Mouse (Mus musculus): ENCODE measurements around the gene Podn. TPM values are rescaled to one million over a fixed set of nuclear protein-coding genes. Genes with fewer than 3 reads are reported as not detected.
"Not testable (repeated sequence)": the region's sequence is repeated elsewhere in the genome, so short reads cannot be mapped to it uniquely, and the experiment has no call there.

Gene Podn
- polyA plus RNA-seq, 1 experiment from 2014 or later, result 0.19 TPM

- H3K9ac ChIP-seq (ENCODE audit: low read length), result no peak overlapping the region
- H3K27me3 ChIP-seq (replicated peaks; ENCODE audit: control insufficient read depth, insufficient read depth, low read length), result no peaks in the 10 kb centered on the region
- H3K4me2 ChIP-seq (ENCODE audit: low read length), result no peak overlapping the region
- ATAC-seq (no peak), DNase-seq (ENCODE audit: low spot score) (no peak)
- no peak overlapping the region for H3K4me3 ChIP-seq (ENCODE audit: low read depth, low read length)
- H3K27ac ChIP-seq (ENCODE audit: low read depth, low read length), result no peak overlapping the region
- H3K36me3 ChIP-seq (ENCODE audit: control insufficient read depth, insufficient read depth, low read length), result no peaks in the 10 kb centered on the region
- H3K9me3 ChIP-seq (replicated peaks; ENCODE audit: control insufficient read depth, low read length), result no peaks in the 10 kb centered on the region
- WGBS, result 84% methylated on average over 6 of the region's 6 CpGs
- no peaks in the 10 kb centered on the region for H3K4me1 ChIP-seq (ENCODE audit: control insufficient read depth, insufficient read depth, low read length)
Measured at GRCm38 (mm10) chr4:108083032-108083735, 13.1 kb downstream of the Podn start.

GRCm38 (mm10) chr4:108082401-108082806, 13.8 kb downstream of the Podn start:
- DNase-seq (ENCODE audit: low spot score) (no peak), ATAC-seq (no peak)
- 89% methylated on average over 2 of the region's 2 CpGs for WGBS
- Histone ChIP-seq H3K27ac (ENCODE audit: low read depth, low read length) (no peak overlapping the region), H3K9ac (ENCODE audit: low read length) (no peak overlapping the region), H3K9me3 (replicated peaks; ENCODE audit: control insufficient read depth, low read length) (no peaks in the 10 kb centered on the region), H3K4me1 (ENCODE audit: control insufficient read depth, insufficient read depth, low read length) (no peaks in the 10 kb centered on the region), H3K4me2 (ENCODE audit: low read length) (no peak overlapping the region), H3K36me3 (ENCODE audit: control insufficient read depth, insufficient read depth, low read length) (no peaks in the 10 kb centered on the region), H3K27me3 (replicated peaks; ENCODE audit: control insufficient read depth, insufficient read depth, low read length) (no peaks in the 10 kb centered on the region), H3K4me3 (ENCODE audit: low read depth, low read length) (no peak overlapping the region)

GRCm38 (mm10) chr4:108080876-108081275, 15.4 kb downstream of the Podn start:
- Histone ChIP-seq H3K4me1 (ENCODE audit: control insufficient read depth, insufficient read depth, low read length) (no peaks in the 10 kb centered on the region), H3K9ac (ENCODE audit: low read length) (no peak overlapping the region), H3K36me3 (ENCODE audit: control insufficient read depth, insufficient read depth, low read length) (no peaks in the 10 kb centered on the region), H3K4me2 (ENCODE audit: low read length) (no peak overlapping the region), H3K9me3 (replicated peaks; ENCODE audit: control insufficient read depth, low read length) (no peaks in the 10 kb centered on the region), H3K27ac (ENCODE audit: low read depth, low read length) (no peak overlapping the region), H3K4me3 (ENCODE audit: low read depth, low read length) (no peak overlapping the region), H3K27me3 (replicated peaks; ENCODE audit: control insufficient read depth, insufficient read depth, low read length) (no peaks in the 10 kb centered on the region)
- no peak for ATAC-seq
- WGBS, result 74% methylated on average over 5 of the region's 5 CpGs
- no peak for DNase-seq (ENCODE audit: low spot score)

GRCm38 (mm10) chr4:108079762-108080161, 16.5 kb downstream of the Podn start:
- H3K27ac ChIP-seq (ENCODE audit: low read depth, low read length), result no peak overlapping the region
- no peak for DNase-seq (ENCODE audit: low spot score)
- H3K36me3 ChIP-seq (ENCODE audit: control insufficient read depth, insufficient read depth, low read length), result no peaks in the 10 kb centered on the region
- H3K9me3 ChIP-seq (replicated peaks; ENCODE audit: control insufficient read depth, low read length), result no peaks in the 10 kb centered on the region
- WGBS, result 25% methylated on average over 2 of the region's 2 CpGs
- no peaks in the 10 kb centered on the region for H3K27me3 ChIP-seq (replicated peaks; ENCODE audit: control insufficient read depth, insufficient read depth, low read length)
- no peak overlapping the region for H3K9ac ChIP-seq (ENCODE audit: low read length)
- no peak for ATAC-seq
- no peaks in the 10 kb centered on the region for H3K4me1 ChIP-seq (ENCODE audit: control insufficient read depth, insufficient read depth, low read length)
- no peak overlapping the region for H3K4me2 ChIP-seq (ENCODE audit: low read length)
- no peak overlapping the region for H3K4me3 ChIP-seq (ENCODE audit: low read depth, low read length)

- not testable (repeated sequence) for DNase-seq (ENCODE audit: low spot score); ATAC-seq; H3K4me1 ChIP-seq (ENCODE audit: control insufficient read depth, insufficient read depth, low read length); H3K4me2 ChIP-seq (ENCODE audit: low read length); H3K4me3 ChIP-seq (ENCODE audit: low read depth, low read length); H3K36me3 ChIP-seq (ENCODE audit: control insufficient read depth, insufficient read depth, low read length); H3K27ac ChIP-seq (ENCODE audit: low read depth, low read length); H3K9me3 ChIP-seq (replicated peaks; ENCODE audit: control insufficient read depth, low read length); H3K9ac ChIP-seq (ENCODE audit: low read length); H3K27me3 ChIP-seq (replicated peaks; ENCODE audit: control insufficient read depth, insufficient read depth, low read length)
- WGBS, result 84% methylated on average over 15 of the region's 15 CpGs
Measured at GRCm38 (mm10) chr4:108079191-108079590, 17.1 kb downstream of the Podn start.

- Histone ChIP-seq H3K9ac (ENCODE audit: low read length) (no peak overlapping the region), H3K27me3 (replicated peaks; ENCODE audit: control insufficient read depth, insufficient read depth, low read length) (no peaks in the 10 kb centered on the region), H3K4me2 (ENCODE audit: low read length) (no peak overlapping the region), H3K4me1 (ENCODE audit: control insufficient read depth, insufficient read depth, low read length) (no peaks in the 10 kb centered on the region), H3K36me3 (ENCODE audit: control insufficient read depth, insufficient read depth, low read length) (no peaks in the 10 kb centered on the region), H3K9me3 (replicated peaks; ENCODE audit: control insufficient read depth, low read length) (no peaks in the 10 kb centered on the region), H3K4me3 (ENCODE audit: low read depth, low read length) (no peak overlapping the region), H3K27ac (ENCODE audit: low read depth, low read length) (no peak overlapping the region)
- WGBS, result 88% methylated on average over 3 of the region's 3 CpGs
- ATAC-seq (no peak), DNase-seq (ENCODE audit: low spot score) (no peak)
Measured at GRCm38 (mm10) chr4:108077224-108077955, 18.9 kb downstream of the Podn start.

- DNase-seq (ENCODE audit: low spot score) (no peak), ATAC-seq (no peak)
- H3K9me3 ChIP-seq (replicated peaks; ENCODE audit: control insufficient read depth, low read length), result no peaks in the 10 kb centered on the region
- 87% methylated on average over 3 of the region's 3 CpGs for WGBS
- no peak overlapping the region for H3K4me3 ChIP-seq (ENCODE audit: low read depth, low read length)
- H3K4me1 ChIP-seq (ENCODE audit: control insufficient read depth, insufficient read depth, low read length), result 0 out of 2 replicates have a peak, but pooled peaks cover 5% of the 10 kb centered on the region
- H3K36me3 ChIP-seq (ENCODE audit: control insufficient read depth, insufficient read depth, low read length), result no peaks in the 10 kb centered on the region
- H3K4me2 ChIP-seq (ENCODE audit: low read length), result no peak overlapping the region
- no peak overlapping the region for H3K27ac ChIP-seq (ENCODE audit: low read depth, low read length)
- no peaks in the 10 kb centered on the region for H3K27me3 ChIP-seq (replicated peaks; ENCODE audit: control insufficient read depth, insufficient read depth, low read length)
- no peak overlapping the region for H3K9ac ChIP-seq (ENCODE audit: low read length)
Measured at GRCm38 (mm10) chr4:108074204-108074823, 21.9 kb downstream of the Podn start.

- Histone ChIP-seq H3K4me2 (ENCODE audit: low read length) (no peak overlapping the region), H3K9me3 (replicated peaks; ENCODE audit: control insufficient read depth, low read length) (no peaks in the 10 kb centered on the region), H3K36me3 (ENCODE audit: control insufficient read depth, insufficient read depth, low read length) (peaks cover 11% of the 10 kb centered on the region; the same call in 1 of the 2 replicates), H3K27me3 (replicated peaks; ENCODE audit: control insufficient read depth, insufficient read depth, low read length) (no peaks in the 10 kb centered on the region), H3K4me3 (ENCODE audit: low read depth, low read length) (no peak overlapping the region), H3K4me1 (ENCODE audit: control insufficient read depth, insufficient read depth, low read length) (0 out of 2 replicates have a peak, but pooled peaks cover 5% of the 10 kb centered on the region), H3K9ac (ENCODE audit: low read length) (no peak overlapping the region), H3K27ac (ENCODE audit: low read depth, low read length) (no peak overlapping the region)
- no peak for ATAC-seq
- DNase-seq (ENCODE audit: low spot score), result no peak
- WGBS, result 97% methylated on average over 3 of the region's 3 CpGs
Measured at GRCm38 (mm10) chr4:108072086-108072485, 24.2 kb downstream of the Podn start.

All from forebrain, embryonic 14.5 days (tissue).